Mouse (Mus musculus) thymus, adult 2 months (tissue): Measurements from ENCODE around the gene 1810043G02Rik.

ENCODE experiments used
- CTCF ChIP-seq: fragments of 200-500 bp; IDR thresholded peaks from 2 replicates; pipeline ENCODE4 v1.5.1; 2012; ENCODE audit warnings: mild to moderate bottlenecking, control low read depth, low read length, moderate library complexity, borderline replicate concordance; ENCODE audit not compliant: control insufficient read depth, poor library complexity, insufficient read depth; ENCODE audit errors: extremely low read depth
- POLR2A ChIP-seq: fragments of 200-500 bp; IDR thresholded peaks from 2 replicates; pipeline ENCODE4 v1.6.1; 2012; ENCODE audit warnings: mild to moderate bottlenecking, low read length, control low read depth, moderate library complexity; ENCODE audit not compliant: control insufficient read depth, poor library complexity, insufficient read depth; ENCODE audit errors: extremely low read depth

DNA sequence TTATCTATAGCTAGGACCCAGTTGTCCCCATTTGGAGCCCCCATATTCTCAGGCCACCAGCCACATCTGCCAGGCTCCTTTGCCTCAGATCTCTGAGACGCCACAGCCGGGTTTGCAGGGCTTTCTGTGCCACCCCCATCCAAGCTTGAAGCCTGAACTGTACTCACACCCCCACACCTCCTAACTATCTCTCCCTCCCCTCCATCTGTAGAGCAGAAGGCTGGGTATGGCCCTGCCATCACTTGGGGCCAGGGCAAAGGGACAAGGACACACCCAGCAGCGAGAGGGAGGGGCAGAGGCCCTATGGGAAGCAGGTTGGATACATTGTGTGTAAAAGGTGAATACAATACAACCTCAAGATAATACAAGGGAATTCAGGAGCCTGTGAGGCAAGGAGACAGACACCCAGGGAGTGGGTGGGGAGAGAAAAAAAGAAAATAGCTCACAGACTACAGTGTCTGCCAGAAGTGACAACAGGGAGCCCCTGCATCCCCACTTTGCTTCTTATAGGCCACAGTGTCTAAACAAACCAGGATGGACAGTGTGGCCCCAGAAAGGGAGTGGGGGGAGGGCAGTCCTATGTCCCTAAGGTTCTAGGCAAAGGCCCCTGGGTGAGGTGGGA is 26.3 kb downstream of the 1810043G02Rik start:
- no peak for TF ChIP-seq CTCF
- TF ChIP-seq POLR2A = no peak
